Mouse (Mus musculus): ENCODE results near the gene Hadhb.

The Hadhb gene

DNA sequence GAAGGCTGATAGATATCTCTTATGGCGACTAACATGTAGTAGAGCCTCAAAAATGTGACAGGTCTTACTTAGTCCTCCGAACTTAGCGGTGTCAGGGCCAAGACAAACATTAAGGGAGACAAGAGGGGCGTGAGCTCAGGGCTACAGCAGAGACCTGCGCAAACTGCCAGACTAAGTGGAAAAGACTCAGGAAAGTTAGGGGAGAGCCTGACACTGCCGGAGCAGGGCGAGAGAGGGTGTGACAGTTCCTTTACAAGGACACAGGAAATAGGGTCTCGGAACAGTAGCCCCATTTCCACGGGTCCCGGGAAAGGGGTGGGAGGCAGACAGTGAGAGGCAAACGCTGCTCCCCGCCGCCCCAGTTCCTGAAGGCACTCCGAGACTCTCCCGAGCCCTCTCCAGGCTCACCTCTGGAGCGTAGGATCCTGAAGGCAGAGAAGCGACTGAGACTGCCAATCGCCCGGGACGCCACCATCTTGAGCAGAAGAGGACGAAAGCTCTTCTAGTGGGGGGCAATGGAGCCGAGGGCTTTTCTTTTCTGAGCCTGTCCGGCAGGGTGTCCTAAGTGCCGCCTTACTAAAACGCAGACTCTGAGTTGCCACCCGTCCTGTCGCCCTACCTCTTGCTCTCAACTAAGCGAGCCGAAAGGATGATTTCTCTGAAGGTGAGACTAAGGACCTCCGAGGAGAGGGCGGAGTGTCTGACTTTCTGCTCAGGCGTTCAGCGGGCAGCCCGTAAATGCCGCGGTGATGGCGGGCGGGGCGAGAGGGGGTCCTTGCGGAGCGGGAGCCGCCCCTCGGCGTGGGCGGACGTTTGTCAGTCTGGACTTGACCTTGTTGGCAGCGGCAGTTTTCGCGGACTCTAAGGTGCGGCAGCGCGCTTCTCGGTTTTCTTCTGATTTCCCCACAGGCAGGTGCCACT is at the start of gene Hadhb, which contains the start of gene Hadha:
Hadhb (plus strand) TSS at position 775 of the 921 bp plus-strand sequence.
Hadha (minus strand) TSS at position 689 of the 921 bp plus-strand sequence.
- peak; percentile 88 to 97 for DNase-seq

DNA sequence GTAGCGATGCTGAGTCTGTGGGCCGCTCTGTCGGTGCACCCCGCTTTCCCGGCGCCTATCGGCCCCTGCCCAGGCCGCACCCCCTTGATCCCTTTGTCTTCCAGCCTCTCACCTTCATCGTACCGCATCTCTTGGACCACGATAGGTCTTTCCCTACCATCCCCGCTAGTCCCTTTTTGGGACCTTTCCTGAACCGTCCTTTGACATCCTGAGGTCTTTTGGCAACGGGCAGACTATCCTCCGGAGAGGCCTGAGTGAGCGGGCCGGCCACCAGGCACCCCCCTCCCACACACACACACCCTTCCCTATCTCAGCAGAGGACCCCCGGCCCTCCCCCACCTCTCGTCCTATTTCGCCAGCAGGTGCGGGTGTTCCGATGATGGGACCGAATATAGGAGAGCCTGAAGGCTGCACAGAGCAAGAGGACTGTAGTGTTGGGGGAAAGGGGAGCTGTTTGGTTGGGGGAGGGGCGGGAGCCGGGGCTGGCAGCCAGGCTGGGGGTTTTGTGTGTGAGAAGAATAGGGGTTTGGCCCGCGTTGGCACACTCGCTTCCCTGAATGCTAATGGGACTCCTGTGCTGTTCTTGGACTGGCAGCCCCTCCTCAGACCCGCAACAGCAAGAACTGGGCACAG is 49.3 kb upstream of the Hadhb start, which contains the start of gene 3110082J24Rik:
3110082J24Rik (minus strand) TSS at position 419 of the 633 bp plus-strand sequence.
- DNase-seq: no peak

DNA sequence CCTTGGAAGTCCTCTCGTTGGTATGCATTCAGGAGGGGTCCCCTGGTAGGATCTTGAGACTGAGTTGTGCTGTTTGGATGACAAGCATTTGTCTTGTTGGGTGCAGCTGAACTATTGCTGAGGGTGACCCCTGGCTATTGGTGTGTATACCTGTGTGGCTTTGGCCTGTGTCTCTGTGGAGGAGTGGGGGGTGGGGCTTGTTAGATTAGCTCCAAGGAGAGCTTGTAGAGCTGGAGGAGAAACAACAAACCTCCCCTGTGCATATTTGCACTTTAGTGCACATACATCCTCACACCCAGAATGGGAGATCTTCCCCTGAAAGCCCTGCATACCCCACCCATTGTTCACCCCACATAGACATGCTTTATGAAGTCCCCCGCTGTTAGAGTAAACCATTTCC is 48.3 kb upstream of the Hadhb start:
- DNase-seq: no peak

DNA sequence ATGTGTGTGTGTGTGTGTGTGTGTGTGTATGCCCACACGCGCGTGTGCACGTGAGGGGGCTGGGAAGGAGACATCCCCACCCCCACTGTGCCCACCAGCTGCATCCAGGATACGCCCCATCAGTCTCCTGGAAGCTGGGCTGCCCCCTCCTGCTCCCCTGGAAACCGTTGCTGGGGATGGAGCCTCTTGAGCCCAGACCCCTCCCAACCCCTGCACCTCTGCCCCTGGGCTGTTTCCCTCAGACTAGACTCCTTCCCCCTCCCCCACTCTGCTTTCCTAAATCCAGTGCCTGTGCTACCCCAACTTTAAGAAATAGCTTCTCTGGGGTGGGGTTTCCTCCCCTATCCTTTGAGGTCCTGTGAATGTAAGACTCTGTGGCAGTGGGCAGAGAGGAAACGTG is 47.9 kb upstream of the Hadhb start:
- DNase-seq: no peak

DNA sequence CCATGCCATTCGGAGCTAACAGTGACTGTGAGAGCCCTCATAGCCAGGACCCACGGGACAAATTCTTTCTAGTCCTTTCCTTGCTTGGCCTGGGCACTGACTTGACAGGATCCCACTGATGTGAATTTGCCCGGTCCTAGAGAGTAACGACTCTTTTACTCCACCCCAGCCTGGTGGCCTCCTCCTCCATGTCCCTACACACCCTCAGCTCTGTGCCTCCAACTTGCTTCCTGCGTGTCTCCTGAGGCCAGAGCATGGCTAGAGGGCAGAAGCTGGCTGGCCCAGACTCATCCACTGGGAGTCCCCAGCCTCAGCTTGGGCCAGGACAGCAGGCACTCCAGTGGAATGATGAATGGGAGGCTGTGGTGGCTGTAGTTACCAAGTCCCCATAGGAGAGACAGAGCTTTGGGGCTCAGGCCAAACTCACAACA is 47.4 kb upstream of the Hadhb start:
- DNase-seq: no peak

DNA sequence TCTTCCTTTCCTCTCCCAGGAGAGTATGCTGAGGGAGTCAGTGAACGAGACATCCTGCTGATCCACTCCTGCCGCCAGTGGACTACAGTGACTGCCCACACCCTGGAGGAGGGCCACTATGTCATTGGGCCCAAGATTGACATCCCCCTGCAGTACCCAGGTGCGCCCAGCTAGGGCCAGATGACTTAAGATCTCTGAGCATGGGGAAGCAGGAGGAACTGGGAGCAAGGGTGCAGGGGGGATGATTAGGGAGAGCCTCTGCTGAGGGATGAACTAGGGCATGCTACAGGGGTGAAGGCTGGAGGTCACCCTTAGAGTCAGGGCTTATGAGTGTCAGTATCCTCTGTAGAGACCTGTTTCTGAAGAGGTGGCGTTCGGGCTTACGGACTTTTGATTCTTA is 46.8 kb upstream of the Hadhb start:
- DNase-seq: no peak

DNA sequence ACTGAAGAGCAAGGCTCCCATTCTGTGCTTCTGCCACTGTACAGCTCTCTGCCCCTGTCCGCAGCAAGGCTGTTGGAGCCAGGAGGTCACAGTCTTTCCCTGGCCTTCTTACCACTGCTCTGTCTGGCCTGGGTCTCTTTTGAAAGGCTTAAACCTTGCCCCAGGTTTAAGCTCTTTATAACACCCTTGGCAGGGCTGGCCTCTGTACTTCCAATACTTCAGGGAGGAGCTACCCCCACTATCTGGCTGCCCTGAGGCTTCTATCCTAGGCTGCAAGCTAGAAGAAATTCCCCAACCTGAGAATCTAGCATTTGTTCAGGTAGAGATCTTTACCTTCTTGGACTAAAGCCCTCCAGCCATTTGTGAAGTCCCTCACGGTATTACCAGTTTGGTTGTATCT is 45.1 kb upstream of the Hadhb start:
- no peak for DNase-seq

DNA sequence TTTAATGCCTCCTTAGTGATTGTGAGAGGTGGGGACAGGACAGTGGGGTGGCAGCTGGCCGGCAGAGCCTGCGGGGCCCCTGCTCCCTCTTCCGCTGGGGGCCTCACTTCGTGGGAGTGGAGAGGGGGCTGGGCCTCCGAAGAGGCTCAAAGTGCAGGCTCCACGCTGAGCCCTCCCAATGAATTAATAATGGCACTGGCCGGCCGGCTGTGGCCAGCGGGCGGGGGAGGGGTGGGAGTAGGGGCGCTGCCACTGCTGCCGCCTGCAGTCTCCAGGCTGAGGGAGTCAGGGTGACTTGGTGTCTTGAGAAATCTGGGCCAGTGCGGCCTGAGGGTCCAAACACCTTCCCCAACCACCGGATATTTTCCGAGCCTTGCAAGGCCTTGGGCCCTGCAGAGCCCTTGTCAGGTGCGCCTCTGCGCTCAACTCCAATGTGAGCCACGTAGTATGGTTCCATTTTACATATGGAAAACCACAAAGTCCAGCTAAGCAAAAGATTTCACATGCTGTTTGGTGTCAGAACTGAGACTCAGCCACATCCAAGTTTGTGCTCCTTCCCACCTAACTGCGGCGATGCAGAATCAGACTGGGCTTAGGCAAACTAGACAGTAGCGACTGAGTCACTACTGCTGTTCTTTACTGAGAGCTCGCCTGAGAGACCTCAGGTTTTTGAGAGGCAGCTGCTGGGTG is 44.5 kb upstream of the Hadhb start:
- DNase-seq: no peak

DNA sequence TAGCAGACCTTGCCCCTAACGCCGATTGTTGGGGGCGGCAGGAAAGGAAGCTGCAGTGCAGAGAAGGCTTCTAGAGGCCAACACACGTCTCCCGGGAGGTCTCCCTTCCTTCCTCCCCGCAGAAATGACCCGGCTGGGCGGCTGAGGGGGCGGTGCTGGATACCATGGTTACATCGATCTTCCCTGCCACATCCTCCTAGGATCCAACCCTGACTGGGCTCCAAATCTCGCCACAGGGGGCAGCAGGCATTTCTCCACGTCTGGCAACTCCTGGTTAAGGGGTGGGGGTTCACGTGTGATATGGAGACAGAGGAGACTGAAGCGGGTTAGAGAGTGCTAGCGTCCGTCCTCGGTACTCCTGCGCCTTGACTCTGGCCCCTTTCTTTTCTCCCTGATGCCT is 43.9 kb upstream of the Hadhb start:
- no peak for DNase-seq

DNA sequence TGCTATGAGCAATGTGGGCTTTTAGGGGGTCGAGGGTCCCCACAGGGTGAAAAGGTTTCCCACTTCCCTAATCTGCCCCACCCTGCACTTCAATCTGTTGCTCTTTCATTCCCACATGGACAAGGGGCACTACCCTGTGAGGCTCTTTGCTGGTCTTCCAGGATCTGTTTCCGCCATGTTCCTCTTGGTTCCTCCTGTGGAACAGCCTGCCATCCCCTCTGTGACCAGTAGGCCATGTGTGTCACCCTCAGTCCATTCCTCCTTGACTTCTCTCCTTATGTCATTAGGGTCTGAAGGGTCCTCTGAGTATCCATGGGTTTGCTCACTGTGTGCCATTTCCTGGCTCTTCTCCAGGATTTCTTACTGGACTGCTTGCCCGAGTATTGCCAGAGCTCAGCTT is 43.3 kb upstream of the Hadhb start:
- no peak for DNase-seq

DNA sequence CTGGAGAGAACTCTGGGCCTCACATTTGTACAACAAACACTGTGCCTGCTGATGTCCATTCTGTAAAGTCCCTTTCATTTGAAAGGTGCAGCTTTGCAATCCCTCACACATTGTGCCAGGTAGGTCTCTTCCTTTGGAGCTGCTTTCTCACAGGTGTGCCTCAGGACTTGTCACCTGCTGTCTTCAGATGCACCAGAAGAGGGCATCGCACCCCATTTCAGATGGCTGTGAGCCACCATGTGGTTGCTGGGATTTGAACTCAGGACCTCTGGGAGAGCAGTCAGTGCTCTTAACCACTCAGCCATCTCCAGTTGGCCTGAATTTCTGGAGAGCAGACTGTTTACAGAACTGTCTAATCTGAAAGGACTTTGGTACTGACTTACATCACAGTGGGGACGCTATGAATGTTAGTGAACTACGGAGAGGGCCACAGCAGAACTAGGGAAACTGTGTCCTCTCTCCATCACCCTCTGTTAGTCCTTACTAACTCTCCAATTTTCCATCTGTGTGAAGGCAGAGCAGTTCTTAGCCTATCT is 42.4 kb upstream of the Hadhb start:
- no peak for DNase-seq

DNA sequence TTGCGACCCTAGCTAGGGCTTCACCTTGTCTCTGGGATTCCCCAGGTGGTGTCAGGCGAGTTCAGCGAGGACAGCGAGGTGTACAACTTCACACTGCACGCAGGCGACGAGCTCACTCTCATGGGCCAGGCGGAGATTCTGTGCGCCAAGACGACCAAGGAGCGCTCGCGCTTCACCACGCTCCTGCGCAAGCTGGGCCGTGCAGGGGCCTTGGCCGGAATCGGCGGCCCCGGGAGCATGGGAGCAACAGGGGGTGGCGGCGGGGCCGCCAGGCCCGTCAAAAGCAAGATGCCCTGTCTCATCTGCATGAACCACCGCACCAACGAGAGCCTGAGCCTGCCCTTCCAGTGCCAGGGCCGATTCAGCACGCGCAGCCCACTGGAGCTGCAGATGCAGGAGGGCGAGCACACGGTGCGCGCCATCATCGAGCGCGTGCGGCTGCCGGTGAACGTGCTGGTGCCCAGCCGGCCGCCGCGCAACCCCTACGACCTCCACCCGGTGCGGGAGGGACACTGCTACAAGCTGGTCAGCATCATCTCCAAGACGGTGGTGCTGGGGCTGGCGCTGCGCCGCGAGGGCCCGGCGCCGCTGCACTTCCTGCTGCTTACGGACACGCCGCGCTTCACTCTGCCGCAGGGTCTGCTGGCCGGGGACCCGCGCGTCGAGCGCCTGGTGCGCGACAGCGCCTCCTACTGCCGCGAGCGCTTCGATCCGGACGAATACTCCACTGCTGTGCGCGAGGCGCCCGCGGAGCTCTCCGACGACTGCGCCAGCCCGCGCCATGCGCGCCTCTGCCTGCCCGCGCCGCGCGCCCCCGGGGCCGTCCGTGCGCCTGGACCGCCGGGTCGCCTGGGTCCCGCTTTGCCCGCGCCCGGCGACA is 40.9 kb upstream of the Hadhb start:
- DNase-seq: peak in 1 of 2 experiments; percentile 48

DNA sequence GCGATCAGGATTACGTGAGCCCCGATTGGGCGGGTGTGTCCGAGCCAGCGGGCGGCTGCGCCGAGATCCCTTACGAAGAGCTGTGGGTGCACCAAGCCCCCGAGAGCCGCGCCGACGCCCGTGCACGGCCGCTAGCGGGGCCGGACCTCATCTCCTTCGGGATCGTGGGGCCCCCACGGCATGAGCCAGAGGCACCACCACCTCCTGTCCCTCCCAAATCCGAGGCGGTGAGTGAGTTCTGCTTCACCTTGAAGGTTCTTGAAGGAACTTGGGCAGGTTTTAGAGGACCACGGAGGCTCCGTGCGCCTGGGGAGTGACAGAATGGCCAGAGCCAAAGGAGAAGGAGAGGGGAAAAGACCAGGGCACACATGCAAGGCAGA is 40.3 kb upstream of the Hadhb start:
- DNase-seq: no peak

DNA sequence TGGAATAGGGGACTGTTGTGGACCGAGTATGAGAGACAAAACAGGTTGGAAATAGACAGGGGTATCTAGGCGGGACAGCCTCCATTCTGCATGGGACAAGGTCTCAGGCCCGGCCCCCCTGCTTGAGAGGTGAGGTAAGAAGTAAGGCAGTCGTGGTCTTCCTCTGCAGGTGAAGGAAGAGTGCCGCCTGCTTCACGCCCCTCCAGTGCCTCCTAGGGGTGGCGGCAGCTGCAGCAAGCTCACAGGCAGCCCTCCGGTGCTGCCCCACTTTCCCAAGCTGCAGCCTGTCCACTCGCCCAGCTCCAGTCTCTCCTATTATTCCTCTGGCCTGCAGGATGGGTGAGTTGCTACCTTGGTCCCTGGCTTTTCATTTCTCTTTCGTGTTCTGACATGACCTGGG is 39.3 kb upstream of the Hadhb start:
- no peak for DNase-seq

DNA sequence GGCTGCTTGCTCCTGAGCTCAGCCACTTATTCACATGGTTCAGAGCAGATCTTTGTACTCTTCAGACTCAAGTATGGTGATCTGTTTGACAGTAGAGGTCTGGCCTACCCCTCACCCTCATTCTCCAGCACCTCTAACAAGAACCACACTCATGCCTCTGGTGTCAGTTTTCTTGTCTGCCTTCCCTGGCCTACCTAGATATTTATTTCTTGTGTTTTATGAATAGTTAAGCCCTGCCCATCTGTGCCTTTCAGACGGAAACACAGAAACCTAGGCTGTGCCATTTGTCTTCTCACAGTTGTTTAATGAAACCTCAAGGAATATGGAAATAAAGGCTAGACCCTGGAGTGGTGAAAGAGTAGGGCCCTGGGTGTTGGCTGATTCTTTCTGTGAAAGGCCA is 37.0 kb upstream of the Hadhb start:
- no peak for DNase-seq

DNA sequence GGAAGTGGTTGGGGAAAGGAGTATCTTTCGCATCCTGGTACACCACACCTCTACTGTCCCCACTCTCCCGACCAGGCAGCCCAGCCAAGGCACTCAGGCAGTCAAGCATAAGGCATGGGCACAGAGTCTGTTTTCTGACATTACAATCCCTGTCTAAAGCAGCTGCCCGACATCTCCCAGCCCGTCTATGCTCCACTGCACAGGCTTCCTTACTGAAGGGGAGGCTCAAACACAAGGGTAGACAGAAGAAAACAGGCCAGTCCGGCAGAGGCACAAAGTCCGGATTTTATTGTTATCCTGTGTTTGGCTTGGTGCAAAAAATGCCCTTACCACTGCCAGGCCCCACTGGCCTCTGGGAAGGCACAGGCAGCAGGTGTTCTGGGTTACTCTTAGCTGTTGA is 35.9 kb upstream of the Hadhb start:
- no peak for DNase-seq

DNA sequence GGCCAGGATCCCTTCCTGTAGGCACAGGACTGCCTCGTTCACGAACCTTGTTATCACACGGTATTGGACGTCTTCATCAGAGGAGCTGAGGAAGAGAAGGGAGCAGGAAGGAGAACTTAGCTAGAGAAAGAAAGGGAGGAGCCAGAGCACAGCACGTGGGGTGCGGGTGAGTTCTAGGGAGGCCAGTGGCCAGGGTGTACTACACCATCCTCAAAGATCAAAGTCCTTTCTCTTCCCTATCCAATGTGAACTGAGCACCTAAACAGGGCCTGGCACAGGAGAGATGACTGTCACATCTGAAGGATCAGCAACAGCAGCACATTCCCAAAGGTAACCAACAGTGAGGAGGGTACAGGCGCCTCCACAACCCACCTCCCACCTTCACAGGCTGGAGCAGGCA is 34.9 kb upstream of the Hadhb start:
- DNase-seq: no peak

DNA sequence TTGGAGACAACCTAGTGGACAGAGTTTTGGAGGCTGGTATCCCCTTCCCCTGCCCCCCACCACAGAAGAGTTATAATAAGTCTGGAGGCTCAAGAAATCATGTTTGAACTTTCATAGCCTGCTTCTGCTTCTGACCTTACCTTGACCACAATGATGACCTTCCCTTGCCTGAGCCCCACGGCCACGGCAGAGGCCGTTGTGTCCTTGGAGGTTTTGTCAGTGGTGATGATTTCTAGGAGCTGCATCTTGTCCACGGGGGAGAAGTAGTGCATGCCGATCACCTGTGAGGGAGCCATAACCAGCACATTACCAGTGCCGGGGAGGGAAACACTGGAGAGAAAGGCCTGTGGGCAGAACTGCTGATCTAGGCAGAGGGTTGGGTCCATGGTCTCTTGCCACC is 32.6 kb upstream of the Hadhb start:
- no peak for DNase-seq

DNA sequence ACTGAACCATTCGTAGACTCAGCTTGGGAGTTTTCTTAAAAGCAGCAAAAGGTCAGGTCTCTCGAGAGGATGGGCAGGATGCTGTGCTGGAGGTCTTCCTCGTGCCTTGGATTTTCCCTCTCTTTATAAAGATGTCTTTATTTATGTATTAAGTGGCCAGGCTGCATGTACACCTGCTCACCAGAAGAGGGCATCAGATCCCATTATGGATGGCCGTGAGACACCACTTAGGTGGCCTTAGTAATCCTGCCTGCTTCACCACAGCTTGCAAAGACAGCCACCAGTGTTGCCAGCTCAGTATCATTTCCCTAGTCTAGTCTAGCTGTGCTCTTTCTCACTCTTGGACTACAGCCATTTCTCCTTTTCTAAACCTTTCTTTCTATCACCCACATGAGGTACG is 29.5 kb upstream of the Hadhb start:
- no peak for DNase-seq

DNA sequence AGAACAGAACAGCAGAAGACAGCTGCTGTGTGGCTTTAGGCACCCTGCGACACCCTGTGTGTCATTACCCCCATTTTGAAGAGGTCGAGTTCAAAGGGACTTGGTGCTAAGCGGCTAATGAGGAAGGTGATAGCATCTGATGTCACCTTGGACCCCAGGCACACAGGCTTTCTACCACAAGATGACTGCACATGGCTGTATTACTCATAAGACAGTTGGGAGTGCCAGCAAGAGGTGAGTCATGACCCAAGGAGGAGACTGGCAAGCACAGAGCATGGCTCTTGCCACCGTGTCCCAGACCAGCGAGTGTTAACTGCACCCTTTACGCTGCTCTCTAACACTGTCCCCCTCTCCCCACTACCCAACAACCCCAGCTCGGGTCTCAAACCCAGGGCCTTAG is 28.3 kb upstream of the Hadhb start:
- DNase-seq: no peak

DNA sequence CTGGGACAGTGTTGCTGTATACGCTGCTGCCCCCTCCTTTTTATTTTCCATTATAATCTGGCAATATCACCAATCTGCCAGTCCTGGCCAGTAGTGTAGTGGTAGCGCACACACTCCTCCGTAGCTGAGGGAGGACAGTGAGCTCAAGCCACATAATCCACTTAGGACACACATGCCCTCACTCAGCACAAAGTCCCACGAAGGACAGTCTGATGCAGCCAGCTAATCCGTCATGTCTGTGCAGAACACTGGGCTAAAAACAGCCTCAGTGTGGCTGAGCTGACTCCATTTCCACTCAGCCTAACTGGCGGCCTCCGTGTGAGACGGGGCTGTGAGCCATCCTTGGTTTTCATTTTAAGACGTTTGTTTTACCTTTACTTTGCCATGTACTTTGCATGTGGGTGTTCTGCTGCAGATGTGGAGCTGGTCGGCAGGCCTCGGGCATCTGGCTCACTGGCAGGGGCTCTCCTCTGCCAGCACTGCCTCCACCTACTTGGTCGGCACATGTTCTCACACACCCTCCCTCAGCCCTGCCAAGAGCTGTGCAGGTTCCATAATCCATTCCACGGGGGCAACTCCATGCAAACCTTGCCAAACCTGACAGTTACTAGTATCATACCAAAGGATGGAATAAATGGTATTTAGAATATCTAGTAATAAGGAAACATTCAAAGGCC is 27.0 kb upstream of the Hadhb start:
- no peak for DNase-seq

DNA sequence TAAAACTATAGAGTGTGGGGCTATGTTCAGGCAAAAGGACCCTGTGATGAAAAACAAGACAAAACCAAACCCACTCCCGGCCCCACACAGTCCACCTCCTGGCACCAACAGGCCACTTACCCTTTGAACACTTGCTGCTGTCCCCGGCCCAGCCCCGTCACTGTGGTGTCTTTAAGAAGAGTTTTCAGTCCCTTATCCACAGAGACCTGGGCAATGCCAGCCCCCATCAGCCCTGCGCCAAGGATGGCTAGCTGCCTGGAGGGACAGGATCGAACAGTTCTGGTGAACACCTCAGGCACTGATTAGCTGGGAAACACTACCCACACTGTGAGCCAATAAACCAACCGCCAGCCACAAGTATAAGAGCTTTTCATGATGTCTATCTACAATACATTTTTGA is 26.4 kb upstream of the Hadhb start:
- no peak for DNase-seq

Measured in spleen, adult 18-20 months (tissue).